Comparison of ENCODE assay signal across 20 mouse cellular contexts in the genomic region with DNA sequence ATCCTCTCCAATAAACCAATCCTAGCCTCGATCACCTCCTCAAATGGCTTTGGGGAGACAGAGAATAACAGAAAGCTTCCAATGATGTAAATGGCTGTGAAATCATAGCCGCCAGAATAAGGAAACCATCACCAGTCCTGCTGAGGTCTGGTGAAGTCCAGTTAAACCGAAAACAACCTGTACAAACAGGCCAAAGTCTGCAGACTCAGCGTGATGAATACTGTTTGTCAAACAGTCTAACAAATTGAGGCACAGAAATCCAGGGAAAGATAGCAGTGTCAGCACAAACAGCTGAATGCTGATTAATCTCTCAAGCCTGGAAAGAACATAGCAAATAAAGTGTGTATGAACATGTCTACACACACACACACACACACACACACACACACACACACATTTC.
"Had no signal": no experiment of that assay in that cellular context is flagged by ENCODE, and none has a peak within 500 bp of the region (broad histone marks: within the 10 kb centered on the region; RNA-seq: fewer than 3 reads in every experiment).

No protein-coding gene starts in this region.

- H3K4me2 ChIP-seq: limb, embryonic 12.5 days; limb, embryonic 15.5 days; lung, embryonic 15.5 days; midbrain, embryonic 13.5 days had no signal

- H3K4me1 ChIP-seq: limb, embryonic 12.5 days; limb, embryonic 15.5 days; lung, embryonic 15.5 days; megakaryocyte, embryonic 14.5 days; midbrain, embryonic 10.5 days; midbrain, embryonic 13.5 days had no signal

- H3K9ac ChIP-seq: limb, embryonic 12.5 days; limb, embryonic 15.5 days; lung, embryonic 15.5 days; midbrain, embryonic 13.5 days had no signal

- ATAC-seq: inflammation-experienced regulatory T-cells, adult 6 months; intestine, embryonic 16.5 days; midbrain, embryonic 13.5 days; midbrain, embryonic 16.5 days had no signal

- H3K4me3 ChIP-seq: limb, embryonic 12.5 days; limb, embryonic 15.5 days; lung, embryonic 15.5 days; megakaryocyte, embryonic 14.5 days; midbrain, embryonic 10.5 days; midbrain, embryonic 13.5 days had no signal

- H3K36me3 ChIP-seq: limb, embryonic 12.5 days; limb, embryonic 15.5 days; lung, embryonic 15.5 days; midbrain, embryonic 10.5 days; midbrain, embryonic 13.5 days had no signal

- H3K9me3 ChIP-seq: limb, embryonic 12.5 days; limb, embryonic 15.5 days; lung, embryonic 15.5 days; midbrain, embryonic 10.5 days; midbrain, embryonic 13.5 days had no signal

- H3K27me3 ChIP-seq: limb, embryonic 15.5 days; lung, embryonic 15.5 days; midbrain, embryonic 13.5 days had no signal

- DNase-seq: kidney, adult 18-20 months; kidney, adult 9 months; kidney, postnatal 14 days; kidney, postnatal 4 days; left cerebral cortex, postnatal 4 days; lung, adult 18-20 months; lung, postnatal 10 days; lung, postnatal 36 days; thymus, adult 2 months; thymus, postnatal 14 days; thymus, postnatal 4 days had no signal

- H3K27ac ChIP-seq: limb, embryonic 12.5 days; limb, embryonic 15.5 days; lung, embryonic 15.5 days; midbrain, embryonic 10.5 days; midbrain, embryonic 13.5 days had no signal
